Mouse (Mus musculus) liver, embryonic 13.5 days (tissue): ENCODE measurements around the gene Cebpe. TPM values are rescaled to one million over a fixed set of nuclear protein-coding genes. Genes with fewer than 3 reads are reported as not detected.

ENCODE experiments used
- ATAC-seq: fragments of 200-750 bp; cut with Nextera tagmentation; 2 replicates; pipeline ENCODE4 v1.8.0; 2017; ENCODE audit warnings: low read depth, mild to moderate bottlenecking, moderate number of reproducible peaks, moderate library complexity
- DNase-seq: peaks from one replicate; pipeline ENCODE4 v3.0.0; 2022
- H3K27ac ChIP-seq: fragments of 300-500 bp; sonication (generic); 2 replicates; pipeline ENCODE4 v1.5.1; 2015; ENCODE audit warnings: moderate library complexity, mild to moderate bottlenecking, inconsistent platforms
- H3K27me3 ChIP-seq: fragments of 300-500 bp; sonication (generic); 2 replicates; pipeline ENCODE4 v1.6.1; 2015; ENCODE audit warnings: mild to moderate bottlenecking, inconsistent platforms
- H3K36me3 ChIP-seq: fragments of 300-500 bp; sonication (generic); 2 replicates; pipeline ENCODE4 v1.6.1; 2015; ENCODE audit warnings: mild to moderate bottlenecking, inconsistent platforms
- H3K4me1 ChIP-seq: fragments of 300-500 bp; sonication (generic); replicated peaks from 2 replicates; pipeline ENCODE4 v1.6.1; 2015; ENCODE audit warnings: inconsistent platforms
- H3K4me2 ChIP-seq: fragments of 300-500 bp; sonication (generic); 2 replicates; pipeline ENCODE4 v1.6.1; 2015; ENCODE audit warnings: inconsistent platforms, mild to moderate bottlenecking, moderate library complexity
- H3K4me3 ChIP-seq: fragments of 300-500 bp; sonication (generic); replicated peaks from 2 replicates; pipeline ENCODE4 v1.5.1; 2015; ENCODE audit warnings: mild to moderate bottlenecking, inconsistent platforms
- H3K9ac ChIP-seq: fragments of 300-500 bp; sonication (generic); 2 replicates; pipeline ENCODE4 v1.6.1; 2015; ENCODE audit warnings: mild to moderate bottlenecking, inconsistent platforms
- H3K9me3 ChIP-seq: fragments of 300-500 bp; sonication (generic); replicated peaks from 2 replicates; pipeline ENCODE4 v1.6.1; 2016; ENCODE audit warnings: inconsistent platforms
- WGBS: fragments of 180-500 bp; shearing (Covaris S2); methylation state at CpG from one replicate; pipeline ENCODE4 v1.1.7; 2015; ENCODE audit not compliant: insufficient replicate concordance; 5-methylcytosine and 5-hydroxymethylcytosine counted together
- polyA plus RNA-seq: library from polyadenylated mRNA; unstranded; fragments of >200 nt; fragmentation: Nextera tagmentation; extraction: Ambion mirVana; gene quantifications from 2 replicates; pipeline ENCODE4 v1.2.1, GENCODE M21; 2015

Cebpe gene
- polyA plus RNA-seq, 1 experiment from 2014 or later: 3.4 TPM

- DNase-seq: no peak
- no peaks in the 10 kb centered on the region for H3K27me3 ChIP-seq
- no peak for ATAC-seq
- no peaks in the 10 kb centered on the region for H3K9me3 ChIP-seq
- H3K36me3 ChIP-seq: no peaks in the 10 kb centered on the region
- H3K4me3 ChIP-seq: no peak overlapping the region
- no peak overlapping the region for H3K9ac ChIP-seq
- H3K27ac ChIP-seq: no peak overlapping the region
- 63% methylated on average over 6 of the region's 6 CpGs for WGBS
- peaks cover 17% of the 10 kb centered on the region for H3K4me1 ChIP-seq
- no peak overlapping the region for H3K4me2 ChIP-seq
Measured at GRCm38 (mm10) chr14:54741721-54742120, 29.7 kb upstream of the Cebpe start.

- DNase-seq (no peak), ATAC-seq (no peak)
- H3K9me3 ChIP-seq: no peaks in the 10 kb centered on the region
- no peaks in the 10 kb centered on the region for H3K36me3 ChIP-seq
- no peak overlapping the region for H3K27ac ChIP-seq
- no peaks in the 10 kb centered on the region for H3K27me3 ChIP-seq
- H3K4me1 ChIP-seq: peaks cover 8% of the 10 kb centered on the region; the same call in 1 of the 2 replicates
- no peak overlapping the region for H3K4me3 ChIP-seq
- 76% methylated on average over 10 of the region's 10 CpGs for WGBS
- no peak overlapping the region for H3K4me2 ChIP-seq
- H3K9ac ChIP-seq: no peak overlapping the region
Measured at GRCm38 (mm10) chr14:54737634-54738033, 25.7 kb upstream of the Cebpe start.

- Histone ChIP-seq H3K27ac (no peak overlapping the region), H3K4me1 (0 out of 2 replicates have a peak, but pooled peaks cover 1% of the 10 kb centered on the region), H3K4me3 (no peak overlapping the region), H3K4me2 (no peak overlapping the region), H3K36me3 (no peaks in the 10 kb centered on the region), H3K9ac (no peak overlapping the region), H3K9me3 (no peaks in the 10 kb centered on the region), H3K27me3 (no peaks in the 10 kb centered on the region)
- no peak for ATAC-seq
- WGBS: 65% methylated on average over 14 of the region's 14 CpGs
- no peak for DNase-seq
Measured at GRCm38 (mm10) chr14:54736555-54737552, 24.9 kb upstream of the Cebpe start.

- ATAC-seq (no peak), DNase-seq (no peak)
- Histone ChIP-seq H3K27ac (no peak overlapping the region), H3K9me3 (no peaks in the 10 kb centered on the region), H3K27me3 (no peaks in the 10 kb centered on the region), H3K36me3 (no peaks in the 10 kb centered on the region), H3K4me2 (no peak overlapping the region), H3K4me1 (no peaks in the 10 kb centered on the region), H3K4me3 (no peak overlapping the region), H3K9ac (no peak overlapping the region)
- WGBS: 40% methylated on average over 4 of the region's 4 CpGs
Measured at GRCm38 (mm10) chr14:54735221-54735620, 23.2 kb upstream of the Cebpe start.

GRCm38 (mm10) chr14:54734004-54734403, 22.0 kb upstream of the Cebpe start:
- no peak for ATAC-seq

GRCm38 (mm10) chr14:54732206-54732605, 20.2 kb upstream of the Cebpe start:
- no peak overlapping the region for H3K4me2 ChIP-seq
- H3K27ac ChIP-seq: no peak overlapping the region
- H3K27me3 ChIP-seq: no peaks in the 10 kb centered on the region
- no peak overlapping the region for H3K4me3 ChIP-seq
- H3K9me3 ChIP-seq: no peaks in the 10 kb centered on the region
- H3K4me1 ChIP-seq: no peaks in the 10 kb centered on the region
- DNase-seq: no peak
- H3K36me3 ChIP-seq: no peaks in the 10 kb centered on the region
- H3K9ac ChIP-seq: no peak overlapping the region
- no peak for ATAC-seq
- WGBS: 69% methylated on average over 8 of the region's 8 CpGs

More at GRCm38 (mm10) chr14:54734004-54734403, 22.0 kb upstream of the Cebpe start:
- Histone ChIP-seq H3K36me3 (no peaks in the 10 kb centered on the region), H3K27me3 (no peaks in the 10 kb centered on the region), H3K9me3 (no peaks in the 10 kb centered on the region), H3K27ac (no peak overlapping the region), H3K9ac (no peak overlapping the region), H3K4me3 (no peak overlapping the region), H3K4me1 (no peaks in the 10 kb centered on the region), H3K4me2 (no peak overlapping the region)
- WGBS: 62% methylated on average over 4 of the region's 4 CpGs
- DNase-seq: no peak

GRCm38 (mm10) chr14:54730305-54730704, 18.3 kb upstream of the Cebpe start:
- Histone ChIP-seq H3K36me3 (no peaks in the 10 kb centered on the region), H3K4me2 (no peak overlapping the region), H3K27me3 (no peaks in the 10 kb centered on the region), H3K27ac (no peak overlapping the region), H3K4me1 (no peaks in the 10 kb centered on the region), H3K4me3 (no peak overlapping the region), H3K9ac (no peak overlapping the region), H3K9me3 (no peaks in the 10 kb centered on the region)
- ATAC-seq (no peak), DNase-seq (no peak)
- 79% methylated on average over 6 of the region's 6 CpGs for WGBS

- no peaks in the 10 kb centered on the region for H3K27me3 ChIP-seq
- no peak overlapping the region for H3K9ac ChIP-seq
- WGBS: 72% methylated on average over 13 of the region's 13 CpGs
- DNase-seq (no peak), ATAC-seq (no peak)
- no peaks in the 10 kb centered on the region for H3K9me3 ChIP-seq
- peaks cover 3% of the 10 kb centered on the region; the same call in 1 of the 2 replicates for H3K4me1 ChIP-seq
- H3K4me3 ChIP-seq: no peak overlapping the region
- H3K36me3 ChIP-seq: no peaks in the 10 kb centered on the region
- no peak overlapping the region for H3K4me2 ChIP-seq
- H3K27ac ChIP-seq: no peak overlapping the region
Measured at GRCm38 (mm10) chr14:54728823-54729653, 17.1 kb upstream of the Cebpe start.

- 61% methylated on average over 5 of the region's 5 CpGs for WGBS
- no peak overlapping the region for H3K27ac ChIP-seq
- H3K36me3 ChIP-seq: no peaks in the 10 kb centered on the region
- DNase-seq (no peak), ATAC-seq (no peak)
- no peaks in the 10 kb centered on the region for H3K9me3 ChIP-seq
- no peak overlapping the region for H3K9ac ChIP-seq
- no peak overlapping the region for H3K4me3 ChIP-seq
- H3K4me1 ChIP-seq: peaks cover 9% of the 10 kb centered on the region; the same call in 1 of the 2 replicates
- H3K4me2 ChIP-seq: no peak overlapping the region
- H3K27me3 ChIP-seq: no peaks in the 10 kb centered on the region
Measured at GRCm38 (mm10) chr14:54727565-54727964, 15.6 kb upstream of the Cebpe start.

GRCm38 (mm10) chr14:54724049-54724448, 12.1 kb upstream of the Cebpe start:
- no peak for ATAC-seq
- no peak overlapping the region for H3K9ac ChIP-seq
- no peaks in the 10 kb centered on the region for H3K9me3 ChIP-seq
- H3K4me3 ChIP-seq: no peak overlapping the region
- no peak for DNase-seq
- H3K4me2 ChIP-seq: no peak overlapping the region
- 18% methylated on average over 6 of the region's 6 CpGs for WGBS
- H3K27me3 ChIP-seq: no peaks in the 10 kb centered on the region
- H3K27ac ChIP-seq: no peak overlapping the region
- no peaks in the 10 kb centered on the region for H3K36me3 ChIP-seq
- peaks cover 9% of the 10 kb centered on the region; the same call in 1 of the 2 replicates for H3K4me1 ChIP-seq

DNA sequence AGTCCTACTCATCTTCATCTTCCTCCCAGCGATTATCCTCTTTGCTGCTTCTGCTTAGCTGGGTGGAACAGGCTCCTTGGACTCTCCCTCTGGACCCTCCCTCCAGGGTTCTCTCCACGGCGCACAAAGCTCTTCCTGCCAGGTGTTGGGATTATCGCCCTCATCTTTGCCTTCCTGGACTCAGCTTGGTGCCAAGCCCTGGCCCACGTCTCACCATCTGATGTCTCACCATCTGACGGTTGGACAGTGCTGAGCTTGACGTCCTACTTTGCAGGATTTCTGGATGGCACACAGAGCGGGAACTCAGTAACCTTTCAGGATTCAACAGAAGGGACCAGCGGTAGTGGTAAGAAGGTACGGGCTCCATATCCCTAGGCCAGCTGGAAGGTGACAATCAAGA, 9.7 kb upstream of the Cebpe start:
- DNase-seq (no peak), ATAC-seq (no peak)
- no peaks in the 10 kb centered on the region for H3K36me3 ChIP-seq
- H3K27me3 ChIP-seq: no peaks in the 10 kb centered on the region
- 67% methylated on average over 10 of the region's 10 CpGs for WGBS
- H3K27ac ChIP-seq: no peak overlapping the region
- no peak overlapping the region for H3K9ac ChIP-seq
- no peaks in the 10 kb centered on the region for H3K9me3 ChIP-seq
- H3K4me3 ChIP-seq: no peak overlapping the region
- H3K4me1 ChIP-seq: peaks cover 9% of the 10 kb centered on the region; the same call in 1 of the 2 replicates
- no peak overlapping the region for H3K4me2 ChIP-seq
